Mouse (Mus musculus): ENCODE results near the gene Creb3l1. TPM values are rescaled to one million over a fixed set of nuclear protein-coding genes. Genes with fewer than 3 reads are reported as not detected.

Gene Creb3l1
- polyA plus RNA-seq, 1 experiment from 2014 or later: 7.4 TPM

DNA sequence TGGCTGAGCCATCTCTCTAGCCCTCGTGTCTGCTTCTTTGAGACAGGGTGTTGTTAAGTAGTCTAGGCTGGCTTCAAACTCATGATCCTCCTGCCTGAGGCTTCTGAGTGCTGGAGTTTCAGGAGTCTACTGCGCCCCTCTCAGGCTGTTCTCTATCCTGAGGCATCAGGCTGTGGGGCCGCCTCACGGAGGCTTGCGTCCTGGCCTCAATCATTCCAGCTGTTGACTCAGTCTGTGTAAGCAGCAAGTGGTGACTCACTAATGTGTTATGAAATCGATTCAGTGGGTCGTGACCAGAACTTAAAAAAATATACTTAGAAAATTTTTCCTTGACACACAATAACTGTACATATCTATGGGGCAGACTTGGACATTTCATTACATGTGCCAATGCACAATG is 19.7 kb downstream of the Creb3l1 start:
- Histone ChIP-seq H3K79me2 (ENCODE audit: inconsistent target) (no peaks in the 10 kb centered on the region), H3K4me3 (ENCODE audit: inconsistent target) (no peak overlapping the region), H3K36me3 (ENCODE audit: inconsistent target) (no peaks in the 10 kb centered on the region), H3K27ac (no peak overlapping the region)
- WGBS (ENCODE audit: missing documents): 16% methylated on average over 7 of the region's 7 CpGs

DNA sequence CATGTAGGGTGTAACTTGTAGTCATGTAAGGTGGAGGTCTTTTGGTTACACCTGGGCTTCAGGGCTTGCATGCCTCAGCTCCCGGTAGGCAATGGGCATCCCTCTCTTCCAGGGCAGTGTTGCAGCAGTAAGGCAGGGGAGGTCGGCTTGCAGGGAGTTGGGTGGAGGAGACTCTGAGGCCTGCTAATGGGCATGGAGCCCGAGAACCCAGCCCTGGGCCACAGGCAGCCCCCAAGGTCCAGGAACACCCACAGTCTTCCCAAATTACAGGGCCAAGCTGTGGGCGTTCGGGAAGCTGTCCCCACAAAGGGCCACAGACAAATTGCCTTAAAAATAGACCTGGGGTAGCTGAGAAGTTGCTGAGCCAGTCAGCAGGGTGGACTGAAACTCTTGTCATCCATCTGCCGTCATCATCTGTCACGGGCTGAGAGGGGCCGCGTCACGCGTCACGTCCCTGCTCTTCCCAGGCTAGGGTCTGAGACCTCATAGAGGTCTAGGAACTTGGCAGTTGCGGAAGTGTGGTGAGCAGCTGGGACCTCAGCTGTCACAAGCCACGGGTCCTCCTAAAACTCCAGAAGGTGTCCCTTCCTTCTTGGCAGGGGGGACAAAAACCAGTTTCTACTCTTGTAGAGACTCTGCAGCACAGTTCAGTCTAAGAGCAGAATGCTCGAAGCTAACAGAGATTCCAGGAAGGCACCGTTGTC is 26.2 kb downstream of the Creb3l1 start:
- Histone ChIP-seq H3K4me3 (ENCODE audit: inconsistent target) (no peak overlapping the region), H3K79me2 (ENCODE audit: inconsistent target) (no peaks in the 10 kb centered on the region), H3K36me3 (ENCODE audit: inconsistent target) (no peaks in the 10 kb centered on the region), H3K27ac (no peak overlapping the region)
- 85% methylated on average over 16 of the region's 16 CpGs for whole genome bisulfite sequencing (ENCODE audit: missing documents)

DNA sequence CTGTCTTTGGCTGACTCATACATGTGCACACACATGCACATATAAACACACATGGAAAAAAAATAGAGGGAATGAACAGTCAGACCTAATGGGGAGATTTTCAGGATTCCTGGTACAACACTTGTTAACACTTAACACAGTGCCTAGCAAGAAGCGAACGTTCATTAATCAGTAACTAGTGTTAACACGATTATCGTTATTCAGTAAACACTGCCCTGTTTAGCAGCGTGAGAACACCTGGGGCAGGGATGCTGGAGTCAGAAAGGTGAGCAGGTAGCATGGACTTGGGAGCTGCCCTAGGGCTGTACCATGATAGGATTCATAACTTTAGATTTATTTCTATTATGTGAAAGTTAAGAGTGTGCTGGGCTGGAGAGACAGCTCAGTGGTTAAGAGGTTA is 28.3 kb downstream of the Creb3l1 start:
- Histone ChIP-seq H3K79me2 (ENCODE audit: inconsistent target) (no peaks in the 10 kb centered on the region), H3K4me3 (ENCODE audit: inconsistent target) (no peak overlapping the region), H3K27ac (no peak overlapping the region), H3K36me3 (ENCODE audit: inconsistent target) (no peaks in the 10 kb centered on the region)
- WGBS (ENCODE audit: missing documents): 96% methylated on average over 5 of the region's 5 CpGs

DNA sequence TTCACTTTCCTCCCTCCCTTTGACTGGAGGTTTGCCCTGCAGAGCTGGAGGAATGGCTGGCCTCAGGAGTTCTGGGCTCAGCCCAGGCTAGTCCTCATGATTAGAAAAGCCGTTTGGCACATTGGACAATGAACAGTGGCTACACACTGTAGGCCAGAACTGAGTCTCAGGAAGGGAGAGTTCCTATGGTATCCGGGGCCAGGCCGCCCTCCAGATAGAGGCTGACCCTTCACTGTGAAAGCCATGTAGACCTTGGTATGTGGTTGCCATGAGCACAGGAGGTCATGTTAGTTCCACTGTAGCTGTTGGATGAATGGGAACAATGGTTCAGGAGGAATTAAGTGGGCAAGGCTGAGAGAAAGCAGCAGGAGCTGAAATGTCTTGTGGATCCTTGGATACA is 30.9 kb downstream of the Creb3l1 start:
- Histone ChIP-seq H3K79me2 (ENCODE audit: inconsistent target) (no peaks in the 10 kb centered on the region), H3K36me3 (ENCODE audit: inconsistent target) (no peaks in the 10 kb centered on the region), H3K27ac (no peak overlapping the region), H3K4me3 (ENCODE audit: inconsistent target) (no peak overlapping the region)
- WGBS (ENCODE audit: missing documents): 92% methylated on average over 3 of the region's 3 CpGs

DNA sequence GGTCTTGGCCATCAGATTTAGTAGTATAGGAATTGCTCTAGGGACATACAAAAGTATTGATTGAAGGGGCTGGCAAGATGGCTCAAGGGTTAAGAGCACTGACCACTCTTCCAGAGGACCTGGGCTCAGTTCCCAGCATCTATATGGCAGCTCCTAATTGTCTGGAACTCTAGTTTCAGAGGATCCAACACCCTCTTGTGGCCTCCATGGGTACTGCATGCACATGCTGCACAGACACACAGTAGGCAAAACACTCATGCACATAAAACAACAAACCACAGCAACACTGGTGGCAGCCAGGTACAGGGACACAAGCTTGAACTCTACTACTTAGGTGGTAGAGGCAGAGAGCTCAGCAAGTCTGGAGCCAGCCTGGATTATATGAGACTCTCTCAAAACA is 34.6 kb downstream of the Creb3l1 start:
- Histone ChIP-seq H3K4me3 (ENCODE audit: inconsistent target) (no peak overlapping the region), H3K36me3 (ENCODE audit: inconsistent target) (no peaks in the 10 kb centered on the region), H3K27ac (no peak overlapping the region), H3K79me2 (ENCODE audit: inconsistent target) (no peaks in the 10 kb centered on the region)

DNA sequence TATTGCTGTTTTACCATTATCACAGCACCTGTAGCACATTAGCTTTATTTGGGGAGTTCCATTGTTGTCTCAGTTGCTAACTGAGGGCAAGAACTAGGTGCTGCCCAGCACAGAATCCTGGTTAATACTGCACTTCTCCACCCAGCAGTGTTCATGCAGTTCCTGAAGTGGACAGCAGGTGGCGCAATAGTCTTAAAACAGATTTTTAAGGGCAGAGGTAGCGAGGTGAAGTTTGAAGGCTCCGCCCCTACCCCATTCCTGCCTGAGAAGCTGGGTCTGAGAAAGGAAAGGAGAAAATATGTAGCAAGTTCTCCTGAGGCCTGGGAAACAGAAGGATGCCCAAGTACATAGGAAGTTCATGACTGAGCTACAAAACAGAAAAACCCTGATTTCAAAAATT is 36.8 kb downstream of the Creb3l1 start:
- Histone ChIP-seq H3K79me2 (ENCODE audit: inconsistent target) (no peaks in the 10 kb centered on the region), H3K36me3 (ENCODE audit: inconsistent target) (no peaks in the 10 kb centered on the region), H3K4me3 (ENCODE audit: inconsistent target) (no peak overlapping the region), H3K27ac (no peak overlapping the region)
- 5% methylated on average over 3 of the region's 3 CpGs for WGBS (ENCODE audit: missing documents)

DNA sequence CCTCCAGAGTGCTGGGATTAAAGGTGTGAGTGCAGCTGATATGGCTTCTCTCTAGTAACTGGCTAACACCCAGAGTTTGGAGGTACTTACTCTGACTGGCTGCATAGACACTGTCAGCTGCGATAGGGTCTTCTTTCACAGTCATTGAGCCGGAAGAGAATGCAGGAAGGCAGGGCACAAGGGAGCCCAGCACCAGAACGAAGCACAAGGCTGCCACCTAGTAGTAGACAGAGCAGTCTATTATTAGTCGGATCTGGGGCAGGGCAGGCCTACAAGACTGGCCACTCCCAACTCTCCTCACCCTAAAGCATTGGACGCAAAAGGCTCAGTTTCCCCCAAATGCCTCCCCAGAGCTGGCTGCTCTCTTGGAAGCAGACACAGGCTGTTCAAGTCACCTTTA is 38.2 kb downstream of the Creb3l1 start:
- Histone ChIP-seq H3K27ac (peak overlapping the region; percentile 82), H3K4me3 (ENCODE audit: inconsistent target) (peak overlapping the region; percentile 10), H3K79me2 (ENCODE audit: inconsistent target) (no peaks in the 10 kb centered on the region), H3K36me3 (ENCODE audit: inconsistent target) (no peaks in the 10 kb centered on the region)
- 1% methylated on average over 5 of the region's 5 CpGs for WGBS (ENCODE audit: missing documents)

DNA sequence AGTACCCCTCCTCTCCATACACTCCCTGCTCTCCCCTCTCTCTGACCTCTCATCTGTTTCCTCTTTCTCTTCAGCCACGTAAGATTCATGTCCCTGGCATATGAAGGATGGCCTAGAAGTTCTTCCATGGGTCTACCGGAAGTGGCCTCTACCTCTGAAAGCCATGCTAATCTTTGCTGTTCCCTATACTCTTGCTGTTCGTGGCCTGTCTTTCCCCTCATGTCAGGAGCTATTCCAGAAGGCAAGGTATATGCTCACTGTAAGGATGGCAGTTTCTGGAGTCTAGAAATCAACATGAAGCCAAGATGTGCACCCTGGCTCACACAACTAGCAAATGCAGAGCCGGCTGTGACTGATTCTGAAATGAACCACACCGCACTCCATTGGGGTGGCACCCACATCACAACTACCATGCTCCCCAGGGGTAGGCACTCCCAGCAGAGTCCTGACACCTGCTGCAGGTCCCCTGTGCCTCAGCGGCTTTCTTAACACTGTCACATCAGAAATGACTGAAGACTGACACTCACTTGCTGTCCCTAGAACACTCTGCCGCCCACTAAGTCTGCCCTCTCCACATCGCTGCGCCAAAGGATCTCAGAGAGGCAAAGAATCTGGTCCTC is 39.3 kb downstream of the Creb3l1 start:
- no peaks in the 10 kb centered on the region for H3K79me2 ChIP-seq (ENCODE audit: inconsistent target)
- peak overlapping the region; percentile 82 for H3K27ac ChIP-seq
- no peak overlapping the region; the same call in 1 of the 2 replicates for H3K4me3 ChIP-seq (ENCODE audit: inconsistent target)
- H3K36me3 ChIP-seq (ENCODE audit: inconsistent target): no peaks in the 10 kb centered on the region
- 47% methylated on average over 9 of the region's 9 CpGs for WGBS (ENCODE audit: missing documents)

DNA sequence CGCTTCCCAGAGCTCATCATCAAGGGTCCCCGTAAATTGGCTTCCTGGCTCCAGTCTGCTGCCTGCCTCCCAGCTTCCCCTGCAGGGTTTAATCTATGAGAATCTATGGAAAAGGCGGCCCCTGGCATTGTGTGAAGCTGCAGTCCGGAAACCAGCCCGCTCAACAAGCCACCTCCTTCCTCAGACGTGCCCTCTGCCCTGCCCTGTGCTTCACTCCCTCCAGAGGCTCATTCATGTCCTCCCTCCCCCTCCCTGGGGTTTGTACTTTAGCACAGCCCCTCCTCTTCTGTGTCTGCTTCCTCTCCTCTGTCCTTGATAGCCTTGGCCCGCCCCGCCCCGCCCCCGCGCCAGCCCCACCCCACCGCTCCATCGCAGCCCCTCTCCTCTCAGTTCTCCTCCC is 39.9 kb downstream of the Creb3l1 start:
- Histone ChIP-seq H3K79me2 (ENCODE audit: inconsistent target) (no peaks in the 10 kb centered on the region), H3K36me3 (ENCODE audit: inconsistent target) (no peaks in the 10 kb centered on the region), H3K4me3 (ENCODE audit: inconsistent target) (peak overlapping the region; percentile 8; the same call in 1 of the 2 replicates), H3K27ac (peak overlapping the region; percentile 82)
- WGBS (ENCODE audit: missing documents): 4% methylated on average over 6 of the region's 13 CpGs

DNA sequence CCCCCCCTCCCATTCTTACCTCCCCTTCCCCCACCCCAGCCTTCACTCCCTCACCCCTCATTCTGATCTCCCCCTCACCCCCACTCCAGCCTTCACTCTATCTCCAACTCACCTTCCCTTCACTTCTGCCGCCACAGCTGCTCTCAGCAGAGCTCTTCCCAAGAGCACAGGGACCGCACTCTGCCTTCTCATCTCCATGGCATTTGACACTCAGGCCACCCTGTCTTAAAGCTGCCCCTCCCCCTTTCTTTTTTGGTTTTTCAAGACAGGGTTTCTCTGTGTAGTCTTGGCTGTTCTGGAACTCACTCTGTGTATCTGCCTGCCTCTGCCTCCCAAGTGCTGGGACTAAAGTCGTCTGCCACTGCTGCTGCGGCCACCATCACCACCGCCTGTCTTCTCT is 43.5 kb downstream of the Creb3l1 start:
- H3K27ac ChIP-seq: no peak overlapping the region
- WGBS (ENCODE audit: missing documents): 98% methylated on average over 5 of the region's 5 CpGs
- no peaks in the 10 kb centered on the region for H3K79me2 ChIP-seq (ENCODE audit: inconsistent target)
- no peak overlapping the region for H3K4me3 ChIP-seq (ENCODE audit: inconsistent target)
- H3K36me3 ChIP-seq (ENCODE audit: inconsistent target): no peaks in the 10 kb centered on the region

DNA sequence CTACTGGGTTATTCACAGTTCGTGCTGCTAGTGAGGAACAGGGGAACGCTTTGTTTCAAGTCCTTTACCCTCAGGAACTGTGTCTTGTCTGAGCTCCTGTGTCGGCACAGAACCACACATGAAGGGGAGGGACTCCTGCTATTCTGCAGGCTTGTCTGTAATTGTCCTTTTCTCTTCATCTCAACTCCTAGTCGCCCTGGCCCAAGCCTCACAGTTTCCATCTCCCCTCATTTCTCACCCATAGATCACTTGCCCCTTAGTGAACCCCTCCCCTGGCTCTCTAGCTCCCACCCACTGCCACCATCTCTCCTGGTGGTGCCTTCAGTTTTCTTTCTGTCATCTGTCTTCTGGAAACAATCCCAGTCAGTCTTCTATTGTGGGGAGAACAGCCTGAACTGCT is 44.1 kb downstream of the Creb3l1 start:
- Histone ChIP-seq H3K4me3 (ENCODE audit: inconsistent target) (no peak overlapping the region), H3K79me2 (ENCODE audit: inconsistent target) (no peaks in the 10 kb centered on the region), H3K36me3 (ENCODE audit: inconsistent target) (no peaks in the 10 kb centered on the region), H3K27ac (no peak overlapping the region)
- 85% methylated on average over 4 of the region's 4 CpGs for WGBS (ENCODE audit: missing documents)

DNA sequence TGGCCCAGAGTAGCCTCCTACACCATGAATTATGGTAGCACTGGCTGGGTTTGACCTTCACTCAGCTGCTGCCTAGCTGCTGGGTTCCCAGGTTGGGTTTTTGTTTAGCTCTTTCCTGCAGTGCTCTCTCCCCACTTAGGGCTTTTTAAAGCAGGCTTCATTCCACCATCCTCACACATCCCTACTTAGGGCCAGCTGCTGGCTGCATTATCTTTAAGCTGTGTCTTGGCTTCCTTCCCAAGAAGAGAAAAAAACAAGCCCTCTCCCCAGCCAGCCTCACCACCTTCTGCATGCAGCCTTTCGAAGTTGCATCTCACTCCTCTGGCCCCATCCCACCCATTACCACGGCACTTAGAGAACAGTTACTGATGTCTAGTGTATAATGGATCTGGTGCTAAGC is 45.8 kb downstream of the Creb3l1 start:
- Histone ChIP-seq H3K27ac (no peak overlapping the region), H3K4me3 (ENCODE audit: inconsistent target) (no peak overlapping the region), H3K36me3 (ENCODE audit: inconsistent target) (no peaks in the 10 kb centered on the region), H3K79me2 (ENCODE audit: inconsistent target) (no peaks in the 10 kb centered on the region)
- WGBS (ENCODE audit: missing documents): 41% methylated on average over 2 of the region's 2 CpGs

DNA sequence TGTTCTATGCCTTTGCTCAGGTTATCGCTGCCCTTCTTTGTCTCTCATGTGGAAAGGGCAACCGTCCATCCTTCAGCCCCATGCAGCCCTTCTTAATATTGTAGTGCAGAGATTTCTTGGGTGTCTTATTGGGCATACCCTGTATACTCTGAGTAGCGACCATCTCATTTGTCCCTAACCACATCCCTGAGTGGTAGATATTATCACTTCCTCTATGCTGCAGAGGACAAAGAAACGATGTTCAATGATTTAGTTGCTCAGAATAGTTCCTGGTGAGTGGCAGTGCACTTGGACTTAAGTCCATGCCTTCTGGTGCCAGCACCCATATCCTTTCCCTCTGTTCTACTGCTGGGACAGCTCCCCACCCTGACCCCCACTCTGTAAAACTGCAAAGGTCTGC is 46.3 kb downstream of the Creb3l1 start:
- 34% methylated on average over 4 of the region's 4 CpGs for WGBS (ENCODE audit: missing documents)

DNA sequence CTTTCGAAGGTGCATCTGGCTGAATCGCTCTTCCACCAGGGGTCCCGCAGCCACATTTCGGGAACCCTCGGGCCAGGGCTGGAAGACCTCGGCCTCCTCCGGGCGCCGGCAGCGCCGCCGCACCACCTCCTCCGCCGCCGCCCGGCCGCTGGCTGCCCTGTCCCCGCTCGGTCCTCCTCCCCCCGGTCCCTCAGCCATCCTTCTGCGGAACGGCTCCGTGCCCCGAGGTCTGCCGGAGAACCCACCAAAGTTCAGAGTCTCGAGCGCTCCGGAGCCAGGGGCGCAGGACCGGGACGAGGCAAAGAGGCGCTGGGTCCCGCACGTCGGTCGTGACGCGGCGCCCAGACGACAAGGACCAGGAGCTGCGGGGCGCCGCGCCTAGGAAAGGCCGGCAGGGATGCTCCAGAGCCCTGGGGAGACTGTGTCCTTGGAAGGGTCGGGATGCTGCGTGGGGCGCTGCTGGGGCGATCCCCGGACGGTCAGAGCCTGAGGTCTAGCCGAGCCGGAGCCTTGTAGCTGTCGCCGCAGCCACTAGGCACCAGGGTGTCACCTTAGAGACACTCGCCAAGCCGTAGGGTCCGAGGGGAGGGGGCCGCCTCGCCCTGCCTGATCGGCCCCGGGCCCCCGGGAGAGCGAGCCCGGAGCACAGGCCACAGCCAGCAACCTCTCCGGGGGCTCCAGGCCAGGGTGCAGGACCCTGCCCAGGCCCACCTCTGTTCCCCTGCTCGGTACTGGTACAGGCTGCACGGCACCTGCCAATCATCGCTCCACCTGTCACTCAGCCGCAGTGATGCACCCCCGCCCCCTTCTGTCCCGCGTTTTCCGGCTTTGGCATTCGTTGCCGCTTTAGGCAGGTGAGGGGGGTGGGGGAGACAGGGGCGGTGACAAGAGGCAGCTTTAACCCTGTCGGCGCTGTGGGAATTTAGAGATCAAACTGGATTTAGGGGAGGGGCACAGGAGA is 48.4 kb downstream of the Creb3l1 start, which contains the start of gene Dgkz:
Gene Dgkz (minus strand): TSS at position 284 of the 961 bp plus-strand sequence.
- WGBS (ENCODE audit: missing documents): 10% methylated on average over 79 of the region's 79 CpGs
- no peak within 1 kb of the TSS for H3K4me3 ChIP-seq (ENCODE audit: inconsistent target)

More for the DNA sequence above, 46.3 kb downstream of the Creb3l1 start:
- Histone ChIP-seq H3K4me3 (ENCODE audit: inconsistent target) (no peak overlapping the region), H3K36me3 (ENCODE audit: inconsistent target) (no peaks in the 10 kb centered on the region), H3K79me2 (ENCODE audit: inconsistent target) (no peaks in the 10 kb centered on the region), H3K27ac (no peak overlapping the region)

More for the DNA sequence above, 48.4 kb downstream of the Creb3l1 start, which contains the start of gene Dgkz:
- Histone ChIP-seq H3K79me2 (ENCODE audit: inconsistent target) (no peaks in the 10 kb centered on the region), H3K27ac (no peak within 1 kb of the TSS), H3K36me3 (ENCODE audit: inconsistent target) (no peaks in the 10 kb centered on the region)

Measured in macrophage (primary cell).